Mouse (Mus musculus) fat pad, adult 2 months (tissue): ENCODE measurements around the gene Zfp354b.

ENCODE experiments used
- DNase-seq: peaks from one replicate; pipeline ENCODE4 v3.0.0-alpha.2; 2011; ENCODE audit warnings: low read depth, low spot score; ENCODE audit errors: extremely low read depth

Gene Zfp354b

DNA sequence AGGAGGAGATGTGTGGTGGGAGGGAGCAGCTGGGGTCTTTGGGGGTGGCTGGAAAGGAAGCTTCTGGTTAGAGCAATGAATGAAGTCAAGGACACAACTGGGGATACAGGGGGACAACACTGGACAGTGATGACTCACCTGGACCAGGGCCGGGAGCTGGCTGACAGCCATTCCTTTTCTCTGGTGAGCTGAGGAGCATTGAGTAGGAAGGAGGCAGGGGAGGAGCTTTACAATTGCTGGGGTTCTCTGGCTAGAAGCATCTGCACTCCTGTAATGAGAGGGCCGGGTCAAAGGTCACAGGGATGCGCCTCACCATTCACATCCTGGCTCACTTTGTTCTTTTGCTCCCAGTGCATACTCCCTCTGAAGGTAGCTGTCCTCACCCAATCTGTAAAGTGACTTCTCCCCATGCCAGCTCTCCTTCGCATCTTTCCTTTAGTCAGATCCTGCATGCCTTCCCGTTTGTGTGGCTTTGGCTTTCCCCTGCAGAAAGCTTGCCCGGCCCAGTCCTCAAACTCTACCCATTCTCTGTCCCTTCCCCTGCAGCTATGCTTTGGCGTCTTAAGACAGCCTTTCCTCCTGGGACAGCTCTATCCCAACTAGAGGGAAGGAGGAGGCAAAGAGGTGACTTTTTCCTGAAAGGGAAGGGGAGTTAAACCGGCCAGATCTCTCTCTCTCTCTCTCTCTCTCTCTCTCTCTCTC is 45.1 kb downstream of the Zfp354b start:
- no peak for DNase-seq

DNA sequence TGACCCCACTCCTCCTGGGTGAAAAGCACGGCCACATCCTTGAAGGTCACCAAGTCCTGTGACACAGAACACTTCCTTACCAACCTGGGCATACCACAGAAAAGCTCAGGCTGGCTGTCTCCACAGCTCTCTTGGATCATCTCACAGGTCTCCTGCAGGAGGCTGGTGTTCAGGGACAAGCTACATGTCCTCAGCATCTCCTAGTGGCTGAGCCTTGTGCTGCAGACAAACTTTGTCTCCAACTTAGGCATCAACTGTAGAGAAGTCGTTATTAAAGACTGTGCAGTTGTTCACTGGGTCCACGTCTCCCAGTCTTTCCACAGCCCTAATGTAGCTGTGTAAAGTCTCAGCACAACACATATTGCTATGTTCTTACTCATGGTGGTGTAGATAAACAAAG is 47.7 kb downstream of the Zfp354b start:
- no peak for DNase-seq

DNA sequence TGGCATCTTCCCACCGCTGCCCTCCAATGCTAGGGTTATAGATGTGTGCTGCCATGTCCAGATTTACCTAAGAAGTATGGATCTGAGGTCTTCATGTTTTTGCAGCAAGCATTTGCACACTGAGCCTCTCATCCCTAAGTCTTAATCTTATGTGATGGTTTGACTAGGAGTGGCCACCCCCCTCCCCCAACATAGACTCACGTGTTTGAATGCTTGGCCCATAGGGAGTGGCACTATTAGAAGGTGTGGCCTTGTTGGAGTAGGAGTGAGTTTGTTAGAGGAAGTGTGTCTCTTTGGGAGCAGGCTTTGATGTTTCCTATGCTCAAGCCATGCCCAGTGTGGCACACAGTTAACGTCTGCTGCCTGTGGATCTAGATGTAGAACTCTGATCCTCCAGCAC is 52.8 kb downstream of the Zfp354b start:
- no peak for DNase-seq
